Mouse (Mus musculus) liver, embryonic 14.5 days (tissue): ENCODE measurements around the gene Rab6b. TPM values are rescaled to one million over a fixed set of nuclear protein-coding genes. Genes with fewer than 3 reads are reported as not detected.

ENCODE experiments used
- ATAC-seq: fragments of 200-750 bp; cut with Nextera tagmentation; 2 replicates; pipeline ENCODE4 v1.8.0; 2017; ENCODE audit warnings: moderate number of reproducible peaks, mild to moderate bottlenecking, moderate library complexity; ENCODE audit not compliant: insufficient read depth
- DNase-seq, 3 experiments: peaks; one replicate each; pipeline ENCODE4 v3.0.0-alpha.2; 2012 to 2013; ENCODE audit warnings: low read depth in 3 of 3, low spot score in 3 of 3
- H3K27ac ChIP-seq: fragments of 300-500 bp; sonication (generic); 2 replicates; pipeline ENCODE4 v1.5.1; 2014; ENCODE audit warnings: moderate library complexity, mild to moderate bottlenecking, control low read depth, inconsistent platforms
- H3K27me3 ChIP-seq: fragments of 300-500 bp; sonication (generic); 2 replicates; pipeline ENCODE4 v1.6.1; 2014; ENCODE audit warnings: mild to moderate bottlenecking, low read length, moderate library complexity; ENCODE audit not compliant: control insufficient read depth, insufficient read depth
- H3K36me3 ChIP-seq: fragments of 300-500 bp; sonication (generic); replicated peaks from 2 replicates; pipeline ENCODE4 v1.6.1; 2014; ENCODE audit warnings: low read depth; ENCODE audit not compliant: control insufficient read depth, insufficient read depth
- H3K4me1 ChIP-seq, 2 experiments: fragments of 200-500 bp in 1 of 2; fragments of 300-500 bp in 1 of 2; sonication (generic) in 1 of 2; replicated peaks; 2 replicates each; pipeline ENCODE4 v1.6.1; 2012 to 2014; ENCODE audit warnings: antibody characterized with exemption in 1 of 2, inconsistent platforms in 1 of 2, low read length in 1 of 2; ENCODE audit not compliant: control insufficient read depth in 2 of 2, insufficient read depth in 2 of 2
- H3K4me2 ChIP-seq: fragments of 300-500 bp; sonication (generic); 2 replicates; pipeline ENCODE4 v1.6.1; 2014; ENCODE audit warnings: low read depth, mild to moderate bottlenecking, control low read depth, moderate library complexity
- H3K4me3 ChIP-seq, 2 experiments: fragments of 200-500 bp in 1 of 2; fragments of 300-500 bp in 1 of 2; sonication (generic) in 1 of 2; 2 replicates each; pipeline ENCODE4 v1.5.1; 2012 to 2014; ENCODE audit warnings: low read depth in 2 of 2, low read length in 2 of 2, mild to moderate bottlenecking in 2 of 2, control low read depth in 1 of 2, inconsistent platforms in 1 of 2, moderate library complexity in 1 of 2; ENCODE audit not compliant: insufficient read depth in 1 of 2
- H3K9ac ChIP-seq: fragments of 300-500 bp; sonication (generic); replicated peaks from 2 replicates; pipeline ENCODE4 v1.6.1; 2014; ENCODE audit warnings: mild to moderate bottlenecking, control low read depth, moderate library complexity
- H3K9me3 ChIP-seq: fragments of 300-500 bp; sonication (generic); 2 replicates; pipeline ENCODE4 v1.6.1; 2016; ENCODE audit warnings: low read length, mixed read lengths; ENCODE audit not compliant: control insufficient read depth
- CTCF ChIP-seq: IDR thresholded peaks from 2 replicates; pipeline ENCODE4 v1.5.1; 2016; ENCODE audit warnings: antibody characterized with exemption, low read depth, control low read depth
- EP300 ChIP-seq: IDR thresholded peaks from 2 replicates; pipeline ENCODE4 v1.6.1; 2016; ENCODE audit warnings: antibody characterized with exemption, low read depth
- WGBS: fragments of 180-500 bp; shearing (Covaris S2); extraction: QIAGEN DNeasy Blood & Tissue Kit; methylation state at CpG from one replicate; pipeline ENCODE4 v1.1.7; 2014; ENCODE audit not compliant: insufficient replicate concordance; 5-methylcytosine and 5-hydroxymethylcytosine counted together
- polyA plus RNA-seq, 2 experiments: library from polyadenylated mRNA; depleted of rRNA in 1 of 2; stranded (reverse) in 1 of 2; unstranded in 1 of 2; fragments of >200 nt; fragmentation: Nextera tagmentation in 1 of 2; extraction: Ambion mirVana in 1 of 2; gene quantifications; 2 replicates each; pipeline versions ENCODE4 v1.2.1 to v1.2.3; 2012 to 2014

Gene Rab6b
- polyA plus RNA-seq, 2 experiments, result 0.11 TPM; not detected in 1

DNA sequence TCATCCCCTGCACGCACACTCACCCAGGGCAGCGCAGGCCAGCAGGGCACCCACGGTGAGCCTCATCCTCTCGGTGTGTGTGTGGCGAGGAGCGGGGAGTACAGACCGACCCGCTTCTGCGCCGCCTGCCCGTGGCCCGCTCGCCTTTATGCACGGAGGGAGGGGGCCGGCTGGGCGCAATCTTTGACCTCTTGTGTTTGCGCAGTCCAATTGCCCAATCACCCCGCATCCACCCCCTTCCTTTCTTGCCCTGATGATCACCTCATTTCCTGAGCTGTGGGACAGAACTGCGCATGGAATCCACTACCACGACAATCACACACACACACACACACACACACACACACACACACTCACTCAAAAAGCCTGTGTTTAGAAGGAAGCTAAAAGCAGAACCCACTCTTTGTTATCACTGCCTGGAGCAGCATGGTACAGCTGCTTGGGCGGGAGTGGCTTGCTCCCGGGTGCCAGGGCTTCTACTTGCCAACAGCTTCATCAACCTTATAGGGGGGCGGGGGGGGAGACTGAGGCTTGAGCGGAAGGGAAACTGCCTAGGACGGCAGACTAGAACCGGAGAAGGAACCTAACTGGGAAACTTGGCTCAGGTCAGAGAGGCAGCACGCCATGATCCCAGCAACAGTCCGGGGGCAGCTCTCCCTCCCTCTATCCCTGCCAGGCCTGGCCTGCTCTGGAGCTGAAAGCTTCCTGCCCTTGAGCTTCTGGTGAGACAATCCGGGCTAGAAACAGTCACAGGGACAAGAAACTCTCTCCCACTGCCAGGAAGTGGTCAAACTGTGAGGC, 118.8 kb downstream of the Rab6b start, which contains the start of the genes Gm20425 and Trf:
Gene Gm20425 (minus strand): TSS at position 157 of the 801 bp plus-strand sequence.
Gene Trf (minus strand): TSS at position 294 of the 801 bp plus-strand sequence.
- H3K36me3 ChIP-seq, result no peaks in the 10 kb centered on the region

DNA sequence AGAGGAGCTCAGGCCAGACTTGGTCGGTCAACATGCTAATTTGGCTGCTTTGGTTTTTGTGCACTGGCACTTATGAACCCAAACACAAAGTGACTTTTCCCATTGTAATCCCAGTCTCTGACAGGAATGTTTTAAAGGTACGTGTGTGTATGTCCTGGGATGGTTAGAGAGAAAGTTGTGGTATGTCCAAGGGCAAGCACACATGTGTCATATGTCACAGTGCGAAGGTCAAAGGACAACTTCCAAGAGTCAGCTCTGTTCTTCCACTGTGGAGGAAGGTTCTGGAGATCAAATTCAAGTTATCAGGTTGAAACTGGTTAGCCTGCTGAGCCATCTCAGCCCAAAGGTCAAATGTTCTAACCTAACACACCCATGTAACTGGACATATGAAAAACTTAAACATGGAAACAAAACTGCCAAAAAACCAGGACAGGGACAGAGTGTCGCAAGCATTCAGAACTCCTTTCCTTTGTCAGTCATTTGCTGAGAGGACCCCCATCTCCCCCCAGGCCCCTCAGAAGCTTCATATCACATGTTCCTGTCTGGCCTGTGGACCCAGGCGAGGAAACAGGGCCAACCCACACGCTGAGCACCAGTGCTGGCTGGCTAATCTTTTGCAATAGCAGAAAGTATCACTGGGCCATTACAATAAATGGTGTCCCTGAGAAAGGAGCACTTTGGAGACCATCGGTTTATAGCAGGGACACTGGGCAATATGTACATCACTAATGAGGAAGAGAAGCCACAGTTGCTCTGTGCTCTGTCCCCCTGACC, 120.8 kb downstream of the Rab6b start:
- TF ChIP-seq EP300, result no peak
- no peak for TF ChIP-seq CTCF
- DNase-seq (no peak), ATAC-seq (no peak)
- H3K27me3 ChIP-seq, result no peaks in the 10 kb centered on the region
- H3K27ac ChIP-seq, result no peak overlapping the region
- H3K4me3 ChIP-seq, result no peak overlapping the region
- 65% methylated on average over 7 of the region's 7 CpGs for WGBS
- H3K4me1 ChIP-seq, result peaks cover 0 to 28% of the 10 kb centered on the region in 2 experiments; a peak in 2 of 4 replicates
- no peak overlapping the region for H3K4me2 ChIP-seq
- H3K9ac ChIP-seq, result no peak overlapping the region
- no peaks in the 10 kb centered on the region for H3K36me3 ChIP-seq
- H3K9me3 ChIP-seq, result no peaks in the 10 kb centered on the region

More for the DNA sequence above, 118.8 kb downstream of the Rab6b start, which contains the start of the genes Gm20425 and Trf:
- Histone ChIP-seq H3K9me3 (no peaks in the 10 kb centered on the region), H3K4me3 (peak within 1 kb of the TSS; percentile 39 to 59), H3K27me3 (no peaks in the 10 kb centered on the region), H3K9ac (peak within 1 kb of the TSS; percentile 31), H3K27ac (no peak within 1 kb of the TSS), H3K4me1 (peaks cover 0 to 24% of the 10 kb centered on the region in 2 experiments; a peak in 2 of 4 replicates), H3K4me2 (peak within 1 kb of the TSS; percentile 31)
- no peak for DNase-seq
- TF ChIP-seq CTCF, result no peak
- no peak for TF ChIP-seq EP300
- 8% methylated on average over 29 of the region's 29 CpGs for WGBS
- peak; percentile 62 for ATAC-seq

DNA sequence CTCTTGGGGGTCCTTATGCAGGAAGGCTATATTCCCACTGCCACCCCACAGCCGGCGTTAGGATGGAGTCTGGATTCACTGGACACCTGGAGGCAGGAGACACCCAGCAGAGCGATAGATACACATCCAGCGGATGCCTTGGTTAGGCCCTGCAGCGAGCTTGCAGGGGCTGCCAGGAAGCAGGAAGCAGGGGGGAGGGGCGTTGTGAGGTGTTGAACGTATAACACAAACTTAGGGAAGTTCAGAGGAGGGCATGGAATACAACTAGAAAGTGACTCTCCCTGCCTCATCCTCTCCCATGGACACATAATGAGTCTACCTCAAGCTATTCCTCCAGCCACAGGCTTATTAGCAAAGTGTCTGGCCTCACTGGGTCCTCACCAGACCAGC, 121.4 kb downstream of the Rab6b start:
- no peak overlapping the region for H3K4me2 ChIP-seq
- no peaks in the 10 kb centered on the region for H3K27me3 ChIP-seq
- DNase-seq, result no peak
- no peaks in the 10 kb centered on the region for H3K36me3 ChIP-seq
- TF ChIP-seq EP300, result no peak
- TF ChIP-seq CTCF, result no peak
- WGBS, result 25% methylated on average over 7 of the region's 7 CpGs
- peaks cover 0 to 28% of the 10 kb centered on the region in 2 experiments; a peak in 2 of 4 replicates for H3K4me1 ChIP-seq
- H3K9ac ChIP-seq, result no peak overlapping the region
- H3K4me3 ChIP-seq, result no peak overlapping the region
- H3K27ac ChIP-seq, result no peak overlapping the region
- no peaks in the 10 kb centered on the region for H3K9me3 ChIP-seq
- no peak for ATAC-seq

DNA sequence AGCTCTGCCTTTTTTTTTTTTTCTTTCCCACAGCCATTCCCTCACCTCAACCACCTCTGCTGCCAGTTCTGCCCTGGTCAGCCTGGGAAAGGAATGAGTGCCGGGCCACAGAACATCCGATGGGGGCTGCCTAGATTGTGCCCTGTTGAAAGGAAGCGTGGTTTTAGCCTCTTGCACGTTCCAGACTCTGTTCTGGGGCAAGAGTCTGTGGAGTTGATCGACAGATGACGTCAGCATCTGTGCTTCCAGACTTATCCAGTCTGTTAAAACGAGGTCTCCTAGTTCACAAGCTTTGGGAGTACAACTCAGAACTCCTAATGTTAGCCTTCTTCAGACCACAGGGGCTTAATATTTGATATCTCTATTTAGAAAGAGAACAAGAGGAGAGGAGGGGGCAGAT, 122.5 kb downstream of the Rab6b start:
- Histone ChIP-seq H3K27me3 (no peaks in the 10 kb centered on the region), H3K27ac (peak overlapping the region; percentile 47), H3K9me3 (no peaks in the 10 kb centered on the region), H3K36me3 (no peaks in the 10 kb centered on the region), H3K9ac (no peak overlapping the region), H3K4me2 (no peak overlapping the region), H3K4me1 (peaks cover 0 to 28% of the 10 kb centered on the region in 2 experiments; a peak in 2 of 4 replicates), H3K4me3 (no peak overlapping the region)
- no peak for DNase-seq
- WGBS, result 22% methylated on average over 7 of the region's 7 CpGs
- no peak for ATAC-seq
- TF ChIP-seq CTCF (no peak), EP300 (no peak)
